Mouse (Mus musculus) stomach, postnatal 0 days (tissue): ENCODE results near the gene Gm43738. TPM values are rescaled to one million over a fixed set of nuclear protein-coding genes. Genes with fewer than 3 reads are reported as not detected.

ENCODE experiments used
- ATAC-seq: fragments of 200-750 bp; cut with Nextera tagmentation; 2 replicates; pipeline ENCODE4 v1.8.0; 2017; ENCODE audit not compliant: low FRiP score, low TSS enrichment
- DNase-seq: peaks from one replicate; pipeline ENCODE4 v3.0.0-alpha.2; 2016; ENCODE audit warnings: low spot score
- H3K27ac ChIP-seq: fragments of 300-500 bp; sonication (generic); replicated peaks from 2 replicates; pipeline ENCODE4 v1.5.1; 2014; ENCODE audit warnings: mild to moderate bottlenecking, control low read depth
- H3K27me3 ChIP-seq: fragments of 300-500 bp; sonication (generic); 2 replicates; pipeline ENCODE4 v1.6.1; 2014; ENCODE audit warnings: low read length; ENCODE audit not compliant: control insufficient read depth, insufficient read depth
- H3K36me3 ChIP-seq: fragments of 300-500 bp; sonication (generic); 2 replicates; pipeline ENCODE4 v1.6.1; 2014; ENCODE audit warnings: low read length, mixed read lengths; ENCODE audit not compliant: control insufficient read depth, insufficient read depth
- H3K4me1 ChIP-seq: fragments of 300-500 bp; sonication (generic); replicated peaks from 2 replicates; pipeline ENCODE4 v1.6.1; 2014; ENCODE audit warnings: antibody characterized with exemption; ENCODE audit not compliant: control insufficient read depth, insufficient read depth
- H3K4me2 ChIP-seq: fragments of 300-500 bp; sonication (generic); replicated peaks from 2 replicates; pipeline ENCODE4 v1.6.1; 2014; ENCODE audit warnings: low read depth, mild to moderate bottlenecking, control low read depth, moderate library complexity
- H3K4me3 ChIP-seq: fragments of 300-500 bp; sonication (generic); 2 replicates; pipeline ENCODE4 v1.5.1; 2014; ENCODE audit warnings: low read depth, low read length, control low read depth
- H3K9ac ChIP-seq: fragments of 300-500 bp; sonication (generic); 2 replicates; pipeline ENCODE4 v1.6.1; 2014; ENCODE audit warnings: mild to moderate bottlenecking, low read length, control low read depth, mixed read lengths
- H3K9me3 ChIP-seq: fragments of 300-500 bp; sonication (generic); 2 replicates; pipeline ENCODE4 v1.6.1; 2016; ENCODE audit warnings: low read length; ENCODE audit not compliant: control insufficient read depth
- CTCF ChIP-seq: IDR thresholded peaks from 2 replicates; pipeline ENCODE4 v1.5.1; 2016; ENCODE audit warnings: antibody characterized with exemption, low read depth, mild to moderate bottlenecking, moderate library complexity
- EP300 ChIP-seq: optimal IDR thresholded peaks from 2 replicates; pipeline ENCODE3; 2016; ENCODE audit warnings: antibody characterized with exemption
- whole genome bisulfite sequencing: fragments of 180-500 bp; shearing (Covaris S2); extraction: QIAGEN DNeasy Blood & Tissue Kit; methylation state at CpG from one replicate; pipeline ENCODE4 v1.1.7; 2014; 5-methylcytosine and 5-hydroxymethylcytosine counted together
- polyA plus RNA-seq: library from polyadenylated mRNA; unstranded; fragments of >200 nt; fragmentation: Nextera tagmentation; extraction: Ambion mirVana; gene quantifications from 2 replicates; pipeline ENCODE4 v1.2.1, GENCODE M21; 2015

The Gm43738 gene
- polyA plus RNA-seq, 1 experiment from 2014 or later = 0.17 TPM

DNA sequence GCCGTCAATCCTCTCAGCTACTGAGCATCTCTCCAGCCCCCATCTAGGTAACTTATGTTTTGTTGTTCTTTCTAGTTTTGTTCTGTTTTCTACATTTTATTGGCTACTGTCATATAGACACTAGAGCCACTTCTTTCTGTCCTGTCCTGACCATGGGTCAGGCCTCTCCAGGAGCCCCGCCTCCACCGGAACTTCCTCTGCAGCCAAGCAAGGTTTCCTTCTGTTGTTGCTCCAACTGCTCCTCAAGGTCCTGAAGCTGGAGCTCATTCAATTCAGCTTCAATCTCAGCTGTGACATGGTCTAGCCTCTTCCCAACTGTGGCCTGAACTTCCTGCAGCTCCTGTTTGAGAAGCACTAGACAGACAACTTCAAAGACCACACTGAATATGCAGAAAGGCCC is 29.0 kb upstream of the Gm43738 start:
- Histone ChIP-seq H3K9me3 (no peaks in the 10 kb centered on the region), H3K4me1 (no peaks in the 10 kb centered on the region), H3K36me3 (no peaks in the 10 kb centered on the region), H3K4me3 (no peak overlapping the region), H3K27me3 (no peaks in the 10 kb centered on the region), H3K27ac (no peak overlapping the region), H3K4me2 (no peak overlapping the region), H3K9ac (no peak overlapping the region)
- DNase-seq (no peak), ATAC-seq (no peak)
- 89% methylated on average over 3 of the region's 3 CpGs for WGBS
- TF ChIP-seq EP300 (no peak), CTCF (no peak)

DNA sequence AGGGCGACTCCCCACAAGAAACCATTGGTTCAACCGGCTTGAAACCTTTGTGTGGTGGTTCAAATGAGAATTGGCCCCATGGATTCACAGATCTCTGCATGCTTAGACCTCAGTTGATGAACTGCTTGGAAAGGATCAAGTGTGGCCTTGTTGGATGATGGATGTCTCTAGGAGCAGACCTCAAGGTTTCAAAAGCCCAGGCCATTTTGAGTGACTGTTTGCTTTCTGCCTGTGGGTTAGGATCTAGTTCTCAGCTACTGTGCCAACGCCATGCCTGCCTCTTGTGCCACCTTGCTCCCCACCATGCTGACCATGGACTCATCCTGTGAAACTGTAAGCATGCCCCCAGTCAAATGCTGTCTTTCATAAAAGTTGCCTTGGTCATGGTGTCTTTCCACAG is 25.1 kb upstream of the Gm43738 start:
- Histone ChIP-seq H3K4me3 (no peak overlapping the region), H3K27me3 (no peaks in the 10 kb centered on the region), H3K36me3 (no peaks in the 10 kb centered on the region), H3K27ac (no peak overlapping the region), H3K4me2 (no peak overlapping the region), H3K9ac (no peak overlapping the region), H3K4me1 (no peaks in the 10 kb centered on the region), H3K9me3 (no peaks in the 10 kb centered on the region)
- TF ChIP-seq CTCF = no peak
- no peak for TF ChIP-seq EP300
- no peak for ATAC-seq
- WGBS = 92% methylated on average over 3 of the region's 3 CpGs
- no peak for DNase-seq

DNA sequence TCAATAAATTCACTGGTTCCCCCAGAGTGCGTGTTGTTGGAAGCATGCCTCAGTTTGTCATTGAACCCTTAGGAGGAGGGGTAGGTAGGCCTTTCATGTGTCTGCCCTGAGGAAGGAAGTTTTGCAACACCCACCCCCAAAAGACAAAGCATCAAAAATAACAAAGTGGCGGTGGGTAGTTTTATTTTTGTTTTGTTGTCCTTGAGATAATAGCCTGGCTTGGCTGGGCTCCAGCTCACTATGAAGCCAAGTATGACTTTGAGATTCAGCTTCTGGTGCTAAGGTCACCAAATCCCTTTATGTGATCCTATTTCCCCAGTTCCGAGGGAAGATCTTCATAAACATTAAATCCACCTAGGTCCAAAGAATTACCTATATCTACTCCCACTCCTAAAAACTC is 23.3 kb upstream of the Gm43738 start:
- Histone ChIP-seq H3K4me1 (no peaks in the 10 kb centered on the region), H3K9ac (no peak overlapping the region), H3K27ac (no peak overlapping the region), H3K27me3 (no peaks in the 10 kb centered on the region), H3K36me3 (no peaks in the 10 kb centered on the region), H3K4me2 (no peak overlapping the region), H3K4me3 (no peak overlapping the region), H3K9me3 (no peaks in the 10 kb centered on the region)
- 73% methylated on average over 3 of the region's 3 CpGs for WGBS
- DNase-seq = no peak
- ATAC-seq = no peak
- TF ChIP-seq EP300 = no peak
- no peak for TF ChIP-seq CTCF

DNA sequence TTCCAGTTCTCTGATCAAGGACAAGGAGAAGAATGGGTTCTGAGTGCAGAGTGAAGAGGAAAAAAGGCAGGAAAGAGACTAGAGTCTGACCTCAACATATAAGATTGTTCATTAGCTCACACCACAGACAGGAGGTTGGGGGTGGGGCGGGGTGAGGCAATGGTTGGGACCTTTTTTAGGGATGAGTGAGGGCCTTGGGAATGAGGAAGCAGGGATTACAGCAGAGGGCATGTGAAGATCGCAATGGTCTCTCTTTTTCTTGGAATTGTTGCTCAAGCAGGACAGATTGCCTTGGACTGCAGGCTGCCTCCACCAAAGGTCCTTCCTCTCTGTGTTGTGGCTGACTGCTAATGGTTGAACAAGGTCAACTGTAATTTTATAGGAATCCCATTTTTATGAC is 22.4 kb upstream of the Gm43738 start:
- 61% methylated on average over 2 of the region's 2 CpGs for WGBS
- 0 out of 2 replicates have a peak, but pooled peaks have one; percentile 68 for ATAC-seq
- Histone ChIP-seq H3K9ac (no peak overlapping the region), H3K4me2 (no peak overlapping the region), H3K4me3 (no peak overlapping the region), H3K4me1 (no peaks in the 10 kb centered on the region), H3K36me3 (no peaks in the 10 kb centered on the region), H3K9me3 (no peaks in the 10 kb centered on the region), H3K27ac (no peak overlapping the region), H3K27me3 (no peaks in the 10 kb centered on the region)
- DNase-seq = no peak
- TF ChIP-seq CTCF (no peak), EP300 (no peak)

DNA sequence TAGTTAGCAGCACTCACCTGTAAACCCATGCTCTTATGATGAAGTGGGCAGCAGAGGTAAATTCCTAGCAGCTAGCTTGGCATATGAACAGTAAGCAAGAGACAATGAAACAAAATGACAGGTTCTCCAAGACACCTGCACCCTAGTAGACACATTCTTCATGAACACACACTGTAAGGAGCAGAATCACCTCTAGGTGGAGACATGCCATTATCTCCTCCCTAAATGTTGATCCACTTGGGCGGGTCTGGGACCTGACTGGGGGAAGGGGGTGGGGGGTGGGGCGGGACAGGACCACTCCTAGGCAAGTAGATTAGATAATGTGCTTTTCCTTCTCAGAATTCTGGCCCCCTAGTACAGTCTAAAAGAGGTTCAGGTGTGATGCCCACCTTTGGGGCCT is 14.6 kb upstream of the Gm43738 start:
- Histone ChIP-seq H3K9ac (no peak overlapping the region), H3K9me3 (no peaks in the 10 kb centered on the region), H3K27ac (no peak overlapping the region), H3K4me3 (no peak overlapping the region), H3K4me1 (no peaks in the 10 kb centered on the region), H3K36me3 (no peaks in the 10 kb centered on the region), H3K4me2 (no peak overlapping the region), H3K27me3 (no peaks in the 10 kb centered on the region)
- TF ChIP-seq EP300 (no peak), CTCF (peak; percentile 69)
- ATAC-seq = peak; percentile 61; the same call in 1 of the 2 replicates
- WGBS = 0% methylated on average over 2 of the region's 2 CpGs
- no peak for DNase-seq

DNA sequence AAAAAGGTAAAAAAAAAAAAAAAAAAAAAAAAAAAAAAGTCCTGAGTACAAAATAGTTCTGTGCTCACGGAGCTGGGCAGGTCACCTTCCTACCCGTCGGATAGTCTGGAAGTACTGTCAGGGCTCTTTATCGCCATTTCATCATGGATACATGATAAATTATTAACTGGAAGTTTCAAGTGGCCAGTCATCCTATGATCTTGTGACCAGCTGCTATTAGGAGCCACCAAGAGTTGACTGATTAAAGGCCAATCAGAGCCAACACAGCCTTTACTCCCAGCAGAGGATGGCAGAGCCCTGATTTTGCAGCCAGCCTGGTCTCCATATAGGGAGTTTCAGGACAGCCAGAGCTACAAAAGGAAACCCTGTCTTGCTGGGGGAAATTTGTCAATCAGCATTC is 12.2 kb upstream of the Gm43738 start:
- Histone ChIP-seq H3K27me3 (no peaks in the 10 kb centered on the region), H3K27ac (no peak overlapping the region), H3K4me2 (no peak overlapping the region), H3K36me3 (no peaks in the 10 kb centered on the region), H3K9ac (no peak overlapping the region), H3K4me1 (no peaks in the 10 kb centered on the region), H3K9me3 (no peaks in the 10 kb centered on the region), H3K4me3 (no peak overlapping the region)
- DNase-seq = no peak
- WGBS = 72% methylated on average over 4 of the region's 4 CpGs
- ATAC-seq = no peak
- TF ChIP-seq CTCF (no peak), EP300 (no peak)
